Mouse (Mus musculus): Measurements from ENCODE around the gene Efcab1.

DNA sequence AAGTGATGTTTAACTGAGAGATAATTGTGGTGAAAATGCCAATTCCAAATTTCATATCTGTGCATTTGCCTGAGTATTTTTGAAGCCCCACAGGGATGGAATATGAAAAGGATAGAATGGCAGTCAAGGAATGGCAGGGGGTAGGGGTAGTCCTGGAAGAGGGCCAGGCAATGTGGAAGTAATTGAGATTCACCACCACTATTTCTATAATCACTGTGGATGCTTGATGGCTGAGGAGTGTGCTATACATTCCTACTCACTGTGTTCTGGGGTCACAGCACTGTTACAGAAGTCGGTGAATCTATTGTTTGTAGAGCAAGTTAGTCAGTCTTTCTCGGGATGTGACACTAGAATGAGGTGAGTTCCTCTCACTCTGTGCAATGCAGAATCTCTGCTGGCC, 108.3 kb downstream of the Efcab1 start:
- TF ChIP-seq CTCF (IDR thresholded peaks at IDR 0.05; ENCODE audit: borderline replicate concordance, insufficient read depth, low read length) (no peak), POLR2A (IDR thresholded peaks at IDR 0.05; ENCODE audit: low read depth, low read length) (no peak)

All from embryonic fibroblast, embryonic 13.5 days (primary cell).